In the genomic region with DNA sequence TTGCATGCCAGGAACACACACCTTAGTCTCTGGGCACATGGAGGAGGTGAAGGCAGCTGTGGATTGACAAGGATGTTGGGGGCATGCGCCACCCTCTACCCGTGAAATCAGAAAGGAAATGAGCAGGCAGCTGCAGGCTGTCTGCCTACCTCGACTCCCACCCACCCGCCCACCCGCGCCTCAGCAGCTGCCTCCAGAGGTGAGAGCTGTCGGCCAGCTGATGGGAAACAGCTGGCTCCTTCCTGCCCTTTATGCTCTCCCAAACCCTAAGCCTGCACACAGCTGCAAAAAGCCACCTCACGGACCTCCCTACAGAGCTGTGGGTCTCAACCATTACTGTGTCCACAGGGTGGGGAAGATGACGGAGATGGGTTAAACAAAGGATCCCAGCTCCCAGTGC, we compare ENCODE assay signal across 9 mouse cellular contexts. TPM values are rescaled to one million over a fixed set of nuclear protein-coding genes. Genes with fewer than 3 reads are reported as not detected.
DNase-seq lines count a peak whose midpoint lies in the region; ATAC-seq lines count a peak whose summit lies in the region.
"Had no signal": no experiment of that assay in that cellular context is flagged by ENCODE, and none has a peak within 500 bp of the region (broad histone marks: within the 10 kb centered on the region; RNA-seq: fewer than 3 reads in every experiment).

No protein-coding gene starts in this region.

- no peak overlapping the region for H3K9ac ChIP-seq in embryonic facial prominence, embryonic 13.5 days

- peaks cover 27% of the 10 kb centered on the region for H3K4me1 ChIP-seq in embryonic facial prominence, embryonic 13.5 days
- H3K4me1 ChIP-seq in limb, embryonic 10.5 days = peaks cover 52% of the 10 kb centered on the region

- peaks cover 8% of the 10 kb centered on the region; the same call in 1 of the 2 replicates for H3K27me3 ChIP-seq in embryonic facial prominence, embryonic 13.5 days
- no peaks in the 10 kb centered on the region for H3K27me3 ChIP-seq in limb, embryonic 10.5 days (ENCODE audit: low read depth, poor library complexity, severe bottlenecking)

- peak; percentile 44 for DNase-seq in kidney, postnatal 14 days
- no peak for DNase-seq in kidney, adult 11 months
- DNase-seq in limb, embryonic 10.5 days (ENCODE audit: low spot score) = peak; percentile 69
- DNase-seq in thymus, postnatal 0 days (ENCODE audit: low spot score) = peak; percentile 62
- no peak for DNase-seq in Muller cell, postnatal 12 days (ENCODE audit: inconsistent ontology term)
- DNase-seq in urinary bladder, adult 2 months (ENCODE audit: low spot score) = no peak

- no peak for ATAC-seq in embryonic facial prominence, embryonic 13.5 days (ENCODE audit: insufficient number of reproducible peaks, insufficient read depth, low FRiP score, low TSS enrichment, low read depth)

- H3K9me3 ChIP-seq in embryonic facial prominence, embryonic 13.5 days = no peaks in the 10 kb centered on the region
- H3K9me3 ChIP-seq in limb, embryonic 10.5 days (replicated peaks) = no peaks in the 10 kb centered on the region

- H3K27ac ChIP-seq in embryonic facial prominence, embryonic 13.5 days = peak overlapping the region; percentile 48; the same call in 1 of the 2 replicates
- H3K27ac ChIP-seq in limb, embryonic 10.5 days = peak overlapping the region; percentile 79
- H3K27ac ChIP-seq: layer of hippocampus, adult 2 months had no signal

- 0 out of 2 replicates have a peak overlapping the region, but pooled peaks have one; percentile 2 for H3K4me2 ChIP-seq in embryonic facial prominence, embryonic 13.5 days

- no peaks in the 10 kb centered on the region for H3K36me3 ChIP-seq in embryonic facial prominence, embryonic 13.5 days
- H3K36me3 ChIP-seq in limb, embryonic 10.5 days = no peaks in the 10 kb centered on the region

- no peak overlapping the region for H3K4me3 ChIP-seq in embryonic facial prominence, embryonic 13.5 days
- peak overlapping the region; percentile 13; the same call in 1 of the 2 replicates for H3K4me3 ChIP-seq in limb, embryonic 10.5 days
- H3K4me3 ChIP-seq: layer of hippocampus, adult 2 months; megakaryocyte, embryonic 14.5 days had no signal

- 22% methylated on average over 9 of the region's 9 CpGs for WGBS in embryonic facial prominence, embryonic 13.5 days
- 9% methylated on average over 9 of the region's 9 CpGs for WGBS in limb, embryonic 10.5 days

RNA-seq across cellular contexts. Expression of a gene that starts 44.4 kb away (rescaled TPM):
- 23.1 and 25.8 TPM in 2 replicates for polyA plus RNA-seq in embryonic facial prominence, embryonic 13.5 days (2015; fragmentation: Nextera tagmentation; extraction: Ambion mirVana)
- polyA plus RNA-seq in limb, embryonic 10.5 days (2016; fragmentation: Nextera tagmentation; extraction: Ambion mirVana) = 25.2 and 25.9 TPM in 2 replicates
- polyA plus RNA-seq in thymus, postnatal 0 days (2015; fragmentation: Nextera tagmentation; extraction: Ambion mirVana) = 15.7 and 16.7 TPM in 2 replicates
- 29.8 and 36.1 TPM in 2 replicates for polyA plus RNA-seq in urinary bladder, adult 2 months (2012; rRNA removed)

Comparison
In these comparisons a context has a peak if more than half of its experiments do, and no peak if none do; other contexts are left out.
1. DNase-seq: peak in kidney, postnatal 14 days (single experiment), limb, embryonic 10.5 days (single experiment) and thymus, postnatal 0 days (single experiment); none in kidney, adult 11 months (single experiment), Muller cell, postnatal 12 days (single experiment) and urinary bladder, adult 2 months (single experiment).